Mouse (Mus musculus) hindbrain, embryonic 13.5 days (tissue): ENCODE data around the gene Stip1. TPM values are rescaled to one million over a fixed set of nuclear protein-coding genes. Genes with fewer than 3 reads are reported as not detected.

Experiments used
- ATAC-seq: fragments of 200-750 bp; cut with Nextera tagmentation; 2 replicates; pipeline ENCODE4 v1.8.0; 2017; ENCODE audit warnings: moderate TSS enrichment; ENCODE audit not compliant: low FRiP score
- H3K27ac ChIP-seq: fragments of 300-500 bp; sonication (generic); 2 replicates; pipeline ENCODE4 v1.5.1; 2015; ENCODE audit warnings: inconsistent platforms, mild to moderate bottlenecking, moderate library complexity
- H3K27me3 ChIP-seq: fragments of 300-500 bp; sonication (generic); 2 replicates; pipeline ENCODE4 v1.6.1; 2015; ENCODE audit warnings: mild to moderate bottlenecking, inconsistent platforms
- H3K36me3 ChIP-seq: fragments of 300-500 bp; sonication (generic); 2 replicates; pipeline ENCODE4 v1.6.1; 2015; ENCODE audit warnings: mild to moderate bottlenecking, inconsistent platforms
- H3K4me1 ChIP-seq: fragments of 300-500 bp; sonication (generic); replicated peaks from 2 replicates; pipeline ENCODE4 v1.6.1; 2015; ENCODE audit warnings: inconsistent platforms
- H3K4me2 ChIP-seq: fragments of 300-500 bp; sonication (generic); 2 replicates; pipeline ENCODE4 v1.6.1; 2015; ENCODE audit warnings: inconsistent platforms, mild to moderate bottlenecking, moderate library complexity
- H3K4me3 ChIP-seq: fragments of 300-500 bp; sonication (generic); 2 replicates; pipeline ENCODE4 v1.5.1; 2015; ENCODE audit warnings: mild to moderate bottlenecking, inconsistent platforms
- H3K9ac ChIP-seq: fragments of 300-500 bp; sonication (generic); 2 replicates; pipeline ENCODE4 v1.6.1; 2015; ENCODE audit warnings: mild to moderate bottlenecking, inconsistent platforms
- H3K9me3 ChIP-seq: fragments of 300-500 bp; sonication (generic); 2 replicates; pipeline ENCODE4 v1.6.1; 2016; ENCODE audit warnings: inconsistent platforms
- WGBS: fragments of 180-500 bp; shearing (Covaris S2); methylation state at CpG from one replicate; pipeline ENCODE4 v1.1.7; 2015; 5-methylcytosine and 5-hydroxymethylcytosine counted together
- polyA plus RNA-seq: library from polyadenylated mRNA; unstranded; fragments of >200 nt; fragmentation: Nextera tagmentation; extraction: Ambion mirVana; gene quantifications from 2 replicates; pipeline ENCODE4 v1.2.1, GENCODE M21; 2015

Stip1 gene
- polyA plus RNA-seq, 1 experiment from 2014 or later: 233 TPM

DNA sequence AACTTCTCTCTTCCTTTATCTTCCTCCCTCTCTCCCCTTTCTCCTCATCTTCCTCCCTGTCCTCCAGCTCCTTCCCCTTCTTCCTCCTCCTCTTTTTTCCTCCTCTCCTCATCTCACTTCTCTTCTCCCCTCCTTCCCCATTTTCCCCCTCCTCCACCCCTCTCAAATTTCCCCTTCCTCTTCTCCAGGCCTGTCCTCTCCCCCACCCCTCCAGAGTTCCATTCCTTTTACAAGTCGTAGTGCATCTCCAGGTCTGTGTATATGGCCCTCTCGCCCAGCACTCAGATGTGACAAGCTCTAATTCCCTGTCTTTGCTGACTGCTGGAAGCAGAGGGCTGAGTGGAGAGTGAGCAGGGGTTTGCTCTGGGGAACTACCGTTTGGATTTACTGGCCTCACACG lies 31.0 kb upstream of the Stip1 start:
- Histone ChIP-seq H3K27me3 (peaks cover 51% of the 10 kb centered on the region), H3K36me3 (no peaks in the 10 kb centered on the region), H3K9me3 (no peaks in the 10 kb centered on the region), H3K4me1 (peaks cover 85% of the 10 kb centered on the region), H3K27ac (peak overlapping the region; percentile 12; the same call in 1 of the 2 replicates), H3K4me3 (no peak overlapping the region), H3K9ac (0 out of 2 replicates have a peak overlapping the region, but pooled peaks have one; percentile 65), H3K4me2 (no peak overlapping the region)
- no peak for ATAC-seq
- 20% methylated on average over 4 of the region's 4 CpGs for WGBS

DNA sequence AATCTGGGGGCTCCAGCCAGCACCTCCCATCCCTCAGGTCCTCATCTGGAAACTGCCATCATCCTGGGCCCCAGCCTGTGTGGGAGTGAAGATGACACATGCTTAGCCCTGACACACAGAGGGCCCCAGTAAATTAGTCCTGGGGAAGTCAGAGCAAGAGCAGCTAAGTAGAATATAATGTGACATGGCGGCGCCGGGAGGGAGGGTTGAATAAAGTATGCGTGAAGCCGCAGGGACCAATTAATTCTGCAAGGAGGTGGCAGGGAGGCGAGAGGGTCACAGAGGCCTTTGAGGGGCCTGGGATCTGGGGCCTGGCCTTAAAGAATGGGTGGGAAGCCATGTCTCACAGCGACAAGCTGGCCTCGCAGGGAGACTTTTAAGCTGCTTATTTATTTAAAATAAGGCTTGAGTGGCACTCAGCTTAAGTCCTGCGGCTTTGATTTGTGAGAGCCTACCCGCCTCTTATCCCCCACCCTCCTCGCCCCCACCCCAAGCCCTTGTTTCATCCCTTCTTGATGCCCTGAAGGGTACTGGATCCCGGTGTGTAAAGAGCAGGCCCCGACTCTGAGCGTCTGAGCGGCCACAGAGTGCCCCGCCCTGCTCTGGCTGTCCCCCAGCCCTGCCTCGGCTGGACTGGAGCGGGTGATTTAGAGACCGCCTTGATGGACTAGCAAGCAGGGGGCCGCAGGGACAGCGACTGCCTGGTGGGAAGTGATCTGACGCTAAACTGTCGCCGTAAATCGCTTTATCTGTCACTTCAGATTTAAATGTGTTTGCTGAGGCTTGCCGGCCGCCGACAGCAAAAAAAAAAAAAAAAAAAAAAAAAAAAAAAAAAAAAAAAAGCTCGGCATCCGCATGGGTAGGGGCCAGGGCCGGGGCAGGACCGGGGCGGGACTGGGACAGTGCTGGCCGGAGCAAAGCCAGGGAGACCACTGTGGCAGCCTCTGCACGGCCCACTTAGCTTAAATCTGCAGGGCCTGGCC lies 30.3 kb upstream of the Stip1 start:
- H3K36me3 ChIP-seq: no peaks in the 10 kb centered on the region
- H3K9me3 ChIP-seq: no peaks in the 10 kb centered on the region
- H3K4me1 ChIP-seq: peaks cover 92% of the 10 kb centered on the region
- H3K27ac ChIP-seq: peak overlapping the region; percentile 67
- H3K27me3 ChIP-seq: peaks cover 46% of the 10 kb centered on the region
- no peak overlapping the region for H3K4me3 ChIP-seq
- ATAC-seq: no peak
- WGBS: 4% methylated on average over 33 of the region's 35 CpGs
- H3K4me2 ChIP-seq: peak overlapping the region; percentile 41
- H3K9ac ChIP-seq: peak overlapping the region; percentile 65

DNA sequence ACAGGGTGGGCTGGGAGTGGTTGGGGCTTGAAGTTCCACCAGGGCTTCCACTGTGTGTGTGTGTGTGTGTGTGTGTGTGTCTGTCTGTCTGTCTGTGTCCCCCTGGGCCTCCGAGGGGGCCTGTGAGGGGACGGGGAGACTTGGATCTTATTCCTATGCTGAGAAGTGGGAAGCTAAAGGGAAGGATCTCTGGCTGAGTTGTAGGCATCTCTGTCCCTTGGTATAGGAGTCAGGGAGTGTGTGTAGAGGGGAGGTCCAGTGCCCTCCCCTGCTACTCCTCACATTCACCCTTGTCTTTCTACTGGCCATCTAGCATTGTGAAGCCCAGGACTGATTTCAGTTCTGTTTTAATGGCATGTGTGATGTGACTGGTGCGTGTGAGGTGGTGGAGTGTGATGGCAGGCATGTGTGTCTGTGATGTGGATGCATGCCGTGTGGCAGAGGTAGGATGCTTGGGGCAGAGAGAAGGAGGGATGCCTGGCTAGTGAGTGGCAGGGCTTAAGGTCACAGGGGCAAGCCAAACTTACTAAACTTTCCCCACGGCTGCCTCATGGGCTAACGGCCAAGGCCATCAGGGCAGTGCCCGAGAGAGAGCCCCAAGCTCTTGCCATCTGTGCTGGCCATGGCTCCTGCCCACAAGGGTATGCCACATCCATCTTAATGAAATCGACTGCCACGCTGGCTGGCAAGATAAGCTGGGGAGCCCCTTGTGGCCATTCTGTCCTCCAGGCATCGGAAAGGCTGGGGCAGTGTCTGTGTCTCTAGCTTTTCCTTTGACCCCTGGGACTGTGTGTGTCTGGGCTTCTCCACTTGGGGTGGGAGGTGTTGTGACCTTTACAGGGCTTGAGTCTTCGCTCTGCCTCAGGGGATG lies 29.1 kb upstream of the Stip1 start:
- Histone ChIP-seq H3K4me2 (peak overlapping the region; percentile 30), H3K27me3 (peaks cover 37% of the 10 kb centered on the region), H3K4me3 (no peak overlapping the region), H3K4me1 (peaks cover 88% of the 10 kb centered on the region), H3K9me3 (no peaks in the 10 kb centered on the region), H3K9ac (peak overlapping the region; percentile 65; the same call in 1 of the 2 replicates), H3K27ac (peak overlapping the region; percentile 67), H3K36me3 (no peaks in the 10 kb centered on the region)
- 29% methylated on average over 11 of the region's 11 CpGs for WGBS
- 0 out of 2 replicates have a peak, but pooled peaks have one; percentile 7 for ATAC-seq

DNA sequence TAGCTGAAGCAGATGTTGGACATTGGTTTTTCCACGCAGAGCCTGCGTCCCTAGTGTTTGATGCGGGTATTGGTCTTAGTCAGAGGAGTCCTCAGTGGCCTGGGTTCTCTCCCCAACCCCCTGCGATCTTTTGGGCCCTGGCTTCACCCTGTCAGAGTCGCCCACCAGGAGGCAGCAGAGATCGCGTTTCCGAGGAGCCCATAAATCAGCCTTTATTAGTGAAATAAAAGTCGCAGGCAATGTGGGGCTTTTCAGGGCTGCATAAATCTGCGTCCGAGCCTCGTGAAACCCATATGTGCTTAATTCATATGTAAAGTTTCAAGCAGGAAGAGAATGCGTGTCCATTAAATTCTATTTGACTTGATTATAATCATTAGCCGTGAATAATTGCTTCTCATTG lies 28.4 kb upstream of the Stip1 start:
- 0 out of 2 replicates have a peak, but pooled peaks have one; percentile 8 for ATAC-seq
- peaks cover 32% of the 10 kb centered on the region for H3K27me3 ChIP-seq
- no peaks in the 10 kb centered on the region for H3K36me3 ChIP-seq
- peak overlapping the region; percentile 30 for H3K4me2 ChIP-seq
- 3% methylated on average over 14 of the region's 14 CpGs for WGBS
- peak overlapping the region; percentile 67; the same call in 1 of the 2 replicates for H3K27ac ChIP-seq
- no peak overlapping the region for H3K4me3 ChIP-seq
- H3K9ac ChIP-seq: 0 out of 2 replicates have a peak overlapping the region, but pooled peaks have one; percentile 35
- H3K4me1 ChIP-seq: peaks cover 81% of the 10 kb centered on the region
- H3K9me3 ChIP-seq: no peaks in the 10 kb centered on the region

DNA sequence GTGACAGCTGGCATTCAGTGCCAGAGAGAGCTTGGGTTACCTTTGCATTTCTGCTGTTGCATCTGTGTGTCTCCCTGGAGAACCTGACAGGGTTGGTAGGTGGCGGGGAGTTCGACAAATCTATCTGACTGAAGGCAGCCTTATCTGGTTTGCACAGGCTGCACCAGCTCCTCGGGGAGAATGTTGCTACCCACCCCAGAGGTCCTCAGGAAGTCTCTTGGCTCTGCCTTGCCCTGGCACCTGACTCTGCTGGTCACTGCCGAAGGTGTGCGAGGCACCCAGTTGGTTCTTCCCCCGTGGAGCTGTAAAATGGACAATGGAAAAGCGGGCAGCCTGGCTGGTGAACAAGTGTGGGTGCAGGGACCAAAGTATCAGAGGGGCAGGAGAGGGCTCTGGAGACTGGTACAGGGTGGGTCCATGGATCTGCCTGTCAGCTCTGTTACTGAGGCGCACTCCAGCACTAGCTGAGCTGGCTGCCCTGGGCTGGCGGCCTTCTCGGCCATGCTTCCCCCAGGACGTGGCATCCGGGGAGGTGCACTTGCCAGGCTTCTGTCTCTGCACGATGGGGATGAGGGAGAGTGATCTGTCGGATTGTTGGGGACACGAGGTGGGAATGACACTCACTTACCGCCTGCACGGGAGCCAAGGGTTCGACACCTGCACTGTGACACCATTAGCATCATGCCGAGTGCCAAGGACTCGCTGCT lies 27.7 kb upstream of the Stip1 start:
- H3K4me2 ChIP-seq: 0 out of 2 replicates have a peak overlapping the region, but pooled peaks have one; percentile 30
- ATAC-seq: no peak
- H3K27me3 ChIP-seq: peaks cover 26% of the 10 kb centered on the region
- peaks cover 74% of the 10 kb centered on the region for H3K4me1 ChIP-seq
- H3K9ac ChIP-seq: 0 out of 2 replicates have a peak overlapping the region, but pooled peaks have one; percentile 35
- no peak overlapping the region for H3K27ac ChIP-seq
- no peaks in the 10 kb centered on the region for H3K36me3 ChIP-seq
- WGBS: 55% methylated on average over 20 of the region's 20 CpGs
- no peaks in the 10 kb centered on the region for H3K9me3 ChIP-seq
- H3K4me3 ChIP-seq: no peak overlapping the region

DNA sequence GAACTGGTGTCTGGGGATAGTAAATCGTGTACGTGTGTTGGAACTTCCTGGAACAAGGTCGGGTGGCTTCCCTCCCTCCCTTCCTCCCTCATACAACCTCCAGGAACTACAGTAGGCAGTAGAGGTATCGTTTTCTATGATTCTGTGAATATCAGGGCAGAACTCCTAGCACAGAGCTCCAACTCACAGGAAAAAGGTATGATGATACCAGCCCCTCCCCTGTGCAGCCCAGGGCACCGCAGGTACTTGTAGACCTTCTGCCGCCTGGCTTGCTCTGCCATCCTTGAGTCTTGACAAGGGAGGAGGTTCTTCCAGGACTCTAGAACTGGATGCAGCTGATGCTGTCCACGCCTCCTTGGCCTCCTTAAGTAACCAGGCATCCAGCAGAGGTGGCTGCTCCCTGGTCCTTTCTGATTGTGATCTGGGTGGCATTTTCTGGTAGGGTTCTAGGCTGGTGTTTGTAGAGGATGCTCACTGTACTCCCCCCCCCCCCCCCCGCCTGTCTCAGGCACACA lies 27.1 kb upstream of the Stip1 start:
- 38% methylated on average over 8 of the region's 8 CpGs for WGBS
- H3K9ac ChIP-seq: no peak overlapping the region

DNA sequence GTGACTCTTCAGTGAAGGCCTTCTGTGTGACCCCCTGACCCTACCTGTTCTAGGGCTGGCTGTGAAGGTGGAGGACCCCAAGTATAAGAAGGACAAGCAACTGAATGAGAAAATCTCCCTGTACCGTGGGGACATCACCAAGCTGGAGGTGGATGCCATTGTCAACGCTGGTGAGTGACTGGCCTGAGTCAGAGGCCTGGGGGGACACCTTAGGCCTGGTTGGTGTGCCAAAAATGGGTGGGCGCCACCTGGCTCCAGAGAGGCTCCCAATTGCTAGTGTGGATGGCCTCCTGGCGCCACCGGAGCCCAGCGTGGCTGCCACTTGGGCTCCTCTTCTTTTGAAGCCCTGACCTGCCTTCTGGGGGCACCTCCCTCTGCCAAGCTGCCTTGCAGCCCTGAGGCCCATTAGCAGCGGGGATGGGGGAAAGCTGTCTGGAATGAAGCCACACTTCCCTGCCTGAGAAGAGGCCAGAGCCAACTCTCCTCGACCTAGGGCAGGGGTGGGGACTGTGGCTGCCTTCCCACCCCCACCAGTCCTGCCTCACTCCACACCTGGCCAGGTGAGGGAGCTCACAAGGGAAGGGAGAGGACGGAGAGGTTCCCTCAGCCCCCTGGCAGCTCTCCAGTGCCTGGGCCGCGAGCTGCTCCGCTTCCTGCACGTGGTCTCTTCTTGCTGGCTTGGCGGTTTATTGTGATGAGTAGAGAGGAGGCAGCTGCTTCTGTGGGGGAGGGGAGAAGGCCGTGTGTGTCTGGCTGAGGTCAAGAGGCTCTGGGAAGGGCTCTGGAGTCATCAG lies 26.5 kb upstream of the Stip1 start:
- Histone ChIP-seq H3K4me1 (peaks cover 65% of the 10 kb centered on the region), H3K36me3 (no peaks in the 10 kb centered on the region), H3K27ac (peak overlapping the region; percentile 26; the same call in 1 of the 2 replicates), H3K9me3 (no peaks in the 10 kb centered on the region), H3K27me3 (peaks cover 18% of the 10 kb centered on the region; the same call in 1 of the 2 replicates), H3K9ac (peak overlapping the region; percentile 47), H3K4me3 (no peak overlapping the region), H3K4me2 (0 out of 2 replicates have a peak overlapping the region, but pooled peaks have one; percentile 23)
- no peak for ATAC-seq
- 29% methylated on average over 15 of the region's 15 CpGs for WGBS

More for the DNA sequence above, 27.1 kb upstream of the Stip1 start:
- H3K9me3 ChIP-seq: no peaks in the 10 kb centered on the region
- no peak for ATAC-seq
- H3K36me3 ChIP-seq: no peaks in the 10 kb centered on the region
- H3K4me1 ChIP-seq: peaks cover 68% of the 10 kb centered on the region
- H3K27ac ChIP-seq: peak overlapping the region; percentile 26; the same call in 1 of the 2 replicates
- H3K4me3 ChIP-seq: no peak overlapping the region
- 0 out of 2 replicates have a peak overlapping the region, but pooled peaks have one; percentile 23 for H3K4me2 ChIP-seq
- peaks cover 22% of the 10 kb centered on the region for H3K27me3 ChIP-seq

DNA sequence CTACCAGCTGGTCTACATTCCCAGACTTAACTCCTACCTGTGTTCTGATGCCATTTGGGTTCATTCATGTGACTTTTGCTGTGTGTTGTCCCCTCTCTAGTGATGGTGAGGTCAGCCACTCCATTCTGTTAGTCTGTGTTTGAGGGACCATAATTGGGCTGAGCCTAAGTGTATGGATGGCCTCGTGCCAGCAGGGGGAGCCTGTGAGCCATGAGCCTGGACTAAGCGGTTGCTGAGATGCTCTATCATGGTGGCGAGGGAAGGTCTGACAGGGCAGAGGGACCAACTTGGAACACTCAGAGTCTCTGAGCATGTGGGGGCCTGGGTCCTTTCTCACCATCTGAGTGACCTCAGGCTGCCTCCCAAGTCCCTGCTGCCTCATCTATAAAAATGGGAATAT lies 24.8 kb upstream of the Stip1 start:
- no peaks in the 10 kb centered on the region for H3K36me3 ChIP-seq
- 1% methylated on average over 3 of the region's 3 CpGs for WGBS
- no peak overlapping the region for H3K4me3 ChIP-seq
- H3K4me1 ChIP-seq: peaks cover 49% of the 10 kb centered on the region
- peaks cover 27% of the 10 kb centered on the region for H3K27me3 ChIP-seq
- peak; percentile 43 for ATAC-seq
- no peak overlapping the region for H3K4me2 ChIP-seq
- H3K9ac ChIP-seq: no peak overlapping the region
- no peak overlapping the region; the same call in 1 of the 2 replicates for H3K27ac ChIP-seq
- no peaks in the 10 kb centered on the region for H3K9me3 ChIP-seq

DNA sequence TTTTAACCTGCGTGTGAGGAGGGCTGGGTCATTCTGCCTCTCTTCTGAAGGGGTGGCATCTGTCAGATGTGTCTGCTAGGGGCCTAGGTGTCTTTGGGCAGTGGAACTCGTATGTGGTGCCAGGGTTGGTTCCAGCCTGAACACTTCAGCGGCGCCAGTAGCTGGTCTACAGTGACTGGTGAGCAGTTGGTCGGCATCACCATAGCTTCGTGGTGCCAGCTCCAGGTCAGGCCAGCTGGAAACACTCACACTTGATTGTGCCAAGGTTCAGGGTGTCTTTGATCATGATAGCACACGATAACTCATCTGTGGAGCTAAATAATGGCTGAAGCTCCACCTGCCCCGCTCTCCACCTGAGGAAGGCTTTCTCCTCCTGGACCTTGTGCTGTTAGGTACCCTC lies 23.1 kb upstream of the Stip1 start:
- H3K36me3 ChIP-seq: no peaks in the 10 kb centered on the region
- no peaks in the 10 kb centered on the region for H3K9me3 ChIP-seq
- no peak overlapping the region for H3K4me2 ChIP-seq
- H3K4me3 ChIP-seq: no peak overlapping the region
- WGBS: 94% methylated on average over 8 of the region's 8 CpGs
- H3K27ac ChIP-seq: no peak overlapping the region
- H3K9ac ChIP-seq: no peak overlapping the region
- H3K4me1 ChIP-seq: peaks cover 38% of the 10 kb centered on the region
- peaks cover 44% of the 10 kb centered on the region for H3K27me3 ChIP-seq
- ATAC-seq: no peak

DNA sequence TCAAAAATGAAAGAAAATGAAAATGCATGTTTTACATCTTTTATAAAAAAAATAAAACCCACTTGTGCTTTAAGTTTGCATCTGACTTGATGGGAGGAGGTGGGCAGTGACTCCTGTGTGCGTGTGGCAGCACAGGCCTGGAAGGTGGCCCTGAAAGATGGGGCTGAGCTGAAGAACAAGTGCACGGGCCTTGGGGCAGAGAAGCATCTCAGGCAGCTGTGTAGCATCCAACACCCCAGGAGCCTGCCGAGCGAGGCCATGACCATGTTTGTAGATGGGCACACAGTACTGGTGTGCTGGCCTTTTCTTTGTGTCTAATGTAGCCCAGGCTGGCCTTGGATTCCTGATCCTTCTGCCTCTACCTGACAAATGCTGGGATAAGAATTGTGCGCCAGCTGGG lies 22.3 kb upstream of the Stip1 start:
- Histone ChIP-seq H3K4me2 (no peak overlapping the region), H3K27ac (no peak overlapping the region), H3K9ac (no peak overlapping the region), H3K4me3 (no peak overlapping the region), H3K27me3 (peaks cover 46% of the 10 kb centered on the region), H3K4me1 (peaks cover 38% of the 10 kb centered on the region), H3K36me3 (no peaks in the 10 kb centered on the region), H3K9me3 (no peaks in the 10 kb centered on the region)
- 88% methylated on average over 5 of the region's 5 CpGs for WGBS
- ATAC-seq: no peak
